Mouse (Mus musculus) heart, embryonic 14.5 days (tissue): ENCODE measurements around the gene Lrrc4b. TPM values are rescaled to one million over a fixed set of nuclear protein-coding genes. Genes with fewer than 3 reads are reported as not detected.
A peak's percentile ranks its signal among the peaks of the same experiment; 100 is the strongest.

Source experiments
- ATAC-seq: fragments of 200-750 bp; cut with Nextera tagmentation; 2 replicates; pipeline ENCODE4 v1.8.0; 2017; ENCODE audit warnings: low read depth, moderate TSS enrichment; ENCODE audit not compliant: insufficient number of reproducible peaks, insufficient read depth, low FRiP score
- H3K27ac ChIP-seq, 2 experiments: fragments of 200-500 bp in 1 of 2; fragments of 300-500 bp in 1 of 2; sonication (generic) in 1 of 2; replicated peaks in 1 of 2; 2 replicates each; pipeline ENCODE4 v1.5.1; 2012 to 2014; ENCODE audit warnings: low read depth in 2 of 2, low read length in 2 of 2, control low read depth in 1 of 2, mild to moderate bottlenecking in 1 of 2, mixed read lengths in 1 of 2; ENCODE audit not compliant: control insufficient read depth in 1 of 2, insufficient read depth in 1 of 2
- H3K27me3 ChIP-seq: fragments of 300-500 bp; sonication (generic); 2 replicates; pipeline ENCODE4 v1.6.1; 2014; ENCODE audit warnings: mild to moderate bottlenecking, low read length, control low read depth; ENCODE audit not compliant: control insufficient read depth, insufficient read depth
- H3K36me3 ChIP-seq: fragments of 300-500 bp; sonication (generic); 2 replicates; pipeline ENCODE4 v1.6.1; 2014; ENCODE audit warnings: mild to moderate bottlenecking, control low read depth, low read length, mixed read lengths; ENCODE audit not compliant: control insufficient read depth, insufficient read depth
- H3K4me1 ChIP-seq, 2 experiments: fragments of 200-500 bp in 1 of 2; fragments of 300-500 bp in 1 of 2; sonication (generic) in 1 of 2; 2 replicates each; pipeline ENCODE4 v1.6.1; 2012 to 2014; ENCODE audit warnings: low read length in 2 of 2, control low read depth in 1 of 2, mixed read lengths in 1 of 2; ENCODE audit not compliant: control insufficient read depth in 2 of 2, insufficient read depth in 2 of 2
- H3K4me2 ChIP-seq: fragments of 300-500 bp; sonication (generic); 2 replicates; pipeline ENCODE4 v1.6.1; 2014; ENCODE audit warnings: mild to moderate bottlenecking, low read length
- H3K4me3 ChIP-seq, 2 experiments: fragments of 200-500 bp in 1 of 2; fragments of 300-500 bp in 1 of 2; sonication (generic) in 1 of 2; 2 replicates each; pipeline ENCODE4 v1.5.1; 2012 to 2014; ENCODE audit warnings: low read length in 2 of 2, mild to moderate bottlenecking in 2 of 2, control low read depth in 1 of 2, low read depth in 1 of 2, moderate library complexity in 1 of 2; ENCODE audit not compliant: control insufficient read depth in 1 of 2, insufficient read depth in 1 of 2
- H3K9ac ChIP-seq: fragments of 300-500 bp; sonication (generic); 2 replicates; pipeline ENCODE4 v1.6.1; 2014; ENCODE audit warnings: mild to moderate bottlenecking, low read length
- H3K9me3 ChIP-seq: fragments of 300-500 bp; sonication (generic); 2 replicates; pipeline ENCODE4 v1.6.1; 2016; ENCODE audit warnings: low read length, control low read depth; ENCODE audit not compliant: control insufficient read depth
- WGBS: fragments of 180-500 bp; shearing (Covaris S2); extraction: QIAGEN DNeasy Blood & Tissue Kit; methylation state at CpG from one replicate; pipeline ENCODE4 v1.1.7; 2014; 5-methylcytosine and 5-hydroxymethylcytosine counted together
- polyA plus RNA-seq: library from polyadenylated mRNA; unstranded; fragments of >200 nt; fragmentation: Nextera tagmentation; extraction: Ambion mirVana; gene quantifications from 2 replicates; pipeline ENCODE4 v1.2.1, GENCODE M21; 2014

The Lrrc4b gene
- polyA plus RNA-seq, 1 experiment from 2014 or later: 4.5 TPM

- no peak overlapping the region for H3K4me2 ChIP-seq
- no peak for ATAC-seq
- no peak overlapping the region for H3K9ac ChIP-seq
- H3K27ac ChIP-seq: no peak overlapping the region
- H3K27me3 ChIP-seq: peaks cover 6% of the 10 kb centered on the region; the same call in 1 of the 2 replicates
- 87% methylated on average over 17 of the region's 17 CpGs for WGBS
- H3K4me3 ChIP-seq: no peak overlapping the region
- H3K36me3 ChIP-seq: no peaks in the 10 kb centered on the region
- H3K4me1 ChIP-seq: no peaks in the 10 kb centered on the region
- no peaks in the 10 kb centered on the region for H3K9me3 ChIP-seq
Measured at GRCm38 (mm10) chr7:44393284-44393683, 35.5 kb upstream of the Lrrc4b start.

DNA sequence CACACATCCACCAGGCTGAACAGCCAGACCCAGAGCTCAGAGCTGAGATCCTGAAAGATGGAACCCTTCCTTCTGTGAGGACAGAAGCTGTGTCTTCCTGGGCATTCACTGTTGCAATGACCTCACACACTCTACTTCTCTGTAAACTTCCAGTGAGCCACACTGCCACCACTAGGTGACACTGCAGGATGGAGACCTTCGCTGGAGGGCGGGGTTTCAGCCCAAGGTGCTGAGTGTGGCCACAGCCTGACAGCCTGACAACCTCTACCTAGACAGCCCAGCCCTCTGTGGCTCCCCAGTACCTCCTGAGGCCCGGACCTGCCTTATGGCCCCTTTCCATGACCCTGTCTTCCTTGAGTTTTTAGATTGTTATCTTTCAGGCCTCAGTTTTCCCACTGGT lies 30.2 kb upstream of the Lrrc4b start:
- Histone ChIP-seq H3K4me1 (no peaks in the 10 kb centered on the region), H3K9ac (no peak overlapping the region), H3K4me2 (no peak overlapping the region), H3K27ac (no peak overlapping the region), H3K36me3 (no peaks in the 10 kb centered on the region), H3K27me3 (peaks cover 3% of the 10 kb centered on the region; the same call in 1 of the 2 replicates), H3K9me3 (no peaks in the 10 kb centered on the region), H3K4me3 (no peak overlapping the region)
- 10% methylated on average over 3 of the region's 3 CpGs for WGBS
- peak; percentile 66 for ATAC-seq

- Histone ChIP-seq H3K27ac (no peak overlapping the region), H3K4me3 (no peak overlapping the region), H3K4me2 (no peak overlapping the region), H3K9ac (no peak overlapping the region), H3K9me3 (no peaks in the 10 kb centered on the region), H3K27me3 (peaks cover 7% of the 10 kb centered on the region; the same call in 1 of the 2 replicates), H3K4me1 (peaks cover 2 to 3% of the 10 kb centered on the region in 2 experiments; a peak in 1 of 4 replicates), H3K36me3 (no peaks in the 10 kb centered on the region)
- no peak for ATAC-seq
- WGBS: 69% methylated on average over 6 of the region's 6 CpGs
Measured at GRCm38 (mm10) chr7:44401673-44402072, 27.1 kb upstream of the Lrrc4b start.

DNA sequence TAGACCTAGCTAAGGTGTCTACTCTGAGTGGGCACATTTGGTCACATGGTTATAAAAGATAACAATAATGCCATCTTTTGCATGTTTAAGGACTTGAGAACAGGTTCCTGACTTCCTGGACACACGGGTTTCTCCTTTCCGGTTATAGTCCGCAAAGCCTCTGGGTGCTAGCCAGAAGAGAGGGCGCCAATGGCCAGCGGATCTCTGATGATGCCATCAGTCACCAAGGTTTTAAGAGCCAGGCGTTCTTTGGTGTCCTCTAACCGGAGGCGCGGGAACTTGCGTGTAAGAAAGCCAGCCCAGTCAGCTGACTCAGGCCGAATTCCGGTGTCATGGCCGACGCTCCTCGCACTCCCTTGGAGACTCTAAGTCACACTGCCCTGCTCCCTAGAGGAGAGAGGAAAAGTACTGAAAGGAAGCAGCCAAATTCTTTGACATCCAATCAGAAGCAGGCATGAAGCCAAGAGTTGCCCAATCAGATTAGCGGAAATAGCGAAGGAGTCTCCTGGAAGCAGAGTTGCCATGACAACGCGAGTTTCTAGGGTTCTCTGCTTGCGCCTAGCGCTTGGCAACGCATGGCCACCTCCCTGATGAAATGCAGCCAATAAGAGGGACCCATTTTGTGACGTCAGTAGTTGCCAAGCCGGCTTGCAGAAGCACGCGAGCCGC lies 23.3 kb upstream of the Lrrc4b start:
- WGBS: 3% methylated on average over 27 of the region's 27 CpGs
- peak overlapping the region; percentile 35 to 44 for H3K4me3 ChIP-seq

GRCm38 (mm10) chr7:44406015-44406355 lies 22.8 kb upstream of the Lrrc4b start:
- H3K4me1 ChIP-seq: peaks cover 2 to 3% of the 10 kb centered on the region in 2 experiments; a peak in 1 of 4 replicates
- no peak overlapping the region for H3K9ac ChIP-seq
- no peak overlapping the region for H3K27ac ChIP-seq
- peaks cover 7% of the 10 kb centered on the region; the same call in 1 of the 2 replicates for H3K27me3 ChIP-seq
- peak; percentile 23; the same call in 1 of the 2 replicates for ATAC-seq
- 0 out of 4 replicates have a peak overlapping the region, but pooled peaks of 1 of the 2 experiments have one; percentile 44 for H3K4me3 ChIP-seq
- WGBS: 0% methylated on average over 5 of the region's 5 CpGs
- H3K36me3 ChIP-seq: no peaks in the 10 kb centered on the region
- H3K9me3 ChIP-seq: no peaks in the 10 kb centered on the region
- H3K4me2 ChIP-seq: peak overlapping the region; percentile 75

More for the DNA sequence above, 23.3 kb upstream of the Lrrc4b start:
- Histone ChIP-seq H3K9ac (peak overlapping the region; percentile 44; the same call in 1 of the 2 replicates), H3K9me3 (no peaks in the 10 kb centered on the region), H3K27ac (peak overlapping the region; percentile 40 to 42; a peak in 1 of 4 replicates), H3K27me3 (peaks cover 7% of the 10 kb centered on the region; the same call in 1 of the 2 replicates), H3K4me2 (peak overlapping the region; percentile 75), H3K4me1 (peaks cover 2 to 3% of the 10 kb centered on the region in 2 experiments; a peak in 1 of 4 replicates), H3K36me3 (no peaks in the 10 kb centered on the region)
- peak; percentile 87 for ATAC-seq

GRCm38 (mm10) chr7:44411144-44411543 lies 17.7 kb upstream of the Lrrc4b start:
- no peaks in the 10 kb centered on the region for H3K36me3 ChIP-seq
- H3K9me3 ChIP-seq: no peaks in the 10 kb centered on the region
- H3K9ac ChIP-seq: no peak overlapping the region
- no peaks in the 10 kb centered on the region for H3K4me1 ChIP-seq
- H3K27me3 ChIP-seq: 0 out of 2 replicates have a peak, but pooled peaks cover 5% of the 10 kb centered on the region
- 84% methylated on average over 4 of the region's 4 CpGs for WGBS
- no peak overlapping the region for H3K27ac ChIP-seq
- H3K4me2 ChIP-seq: no peak overlapping the region
- no peak for ATAC-seq
- H3K4me3 ChIP-seq: no peak overlapping the region

- Histone ChIP-seq H3K27ac (no peak overlapping the region), H3K4me2 (no peak overlapping the region), H3K9me3 (no peaks in the 10 kb centered on the region), H3K9ac (no peak overlapping the region), H3K4me1 (no peaks in the 10 kb centered on the region), H3K36me3 (no peaks in the 10 kb centered on the region), H3K4me3 (no peak overlapping the region), H3K27me3 (no peaks in the 10 kb centered on the region)
- 75% methylated on average over 6 of the region's 6 CpGs for WGBS
- no peak for ATAC-seq
Measured at GRCm38 (mm10) chr7:44413307-44413706, 15.5 kb upstream of the Lrrc4b start.
